Mouse (Mus musculus): ENCODE data around the gene Hint1. TPM values are rescaled to one million over a fixed set of nuclear protein-coding genes. Genes with fewer than 3 reads are reported as not detected.

Gene Hint1
- total and polyA plus RNA-seq, 3 experiments: 854 to 1,228 (median 1,034) TPM

GRCm38 (mm10) chr11:54859322-54860165 lies 6.6 kb upstream of the Hint1 start (continued):
- TF ChIP-seq IRF4 (IDR thresholded peaks at IDR 0.05; ENCODE audit: low read depth, low read length): 0 out of 2 replicates have a peak, but pooled peaks have one; percentile 14
- peak; percentile 72 for TF ChIP-seq ZC3H11A (IDR thresholded peaks at IDR 0.05; ENCODE audit: low read depth, low read length)
- TF ChIP-seq JUND (conservative IDR thresholded peaks at IDR 0.05; ENCODE audit: low read depth, low read length): no peak

GRCm38 (mm10) chr11:54860256-54861038 lies 5.7 kb upstream of the Hint1 start, which contains the start of gene Lyrm7:
Gene Lyrm7 (minus strand): TSS chr11:54860916.
- H3K36me3 ChIP-seq (replicated peaks in 1 of 2; ENCODE audit: control insufficient read depth in 1 of 2, insufficient read depth in 1 of 2, low read length in 1 of 2): peaks cover 0 to 2% of the 10 kb centered on the region in 2 experiments
- dilution Hi-C loops (cut with MboI; ENCODE audit: extremely low pct_ligation_motif_present, extremely low pct_unique_long_range_greater_than_20kb, low sequenced_read_pairs): no loop called here
- no peaks in the 10 kb centered on the region for H3K27me3 ChIP-seq (replicated peaks)
- H3K4me1 ChIP-seq (ENCODE audit: control insufficient read depth in 1 of 2, insufficient read depth in 2 of 2): peaks cover 0 to 37% of the 10 kb centered on the region in 2 experiments; a peak in 2 of 4 replicates
- no peaks in the 10 kb centered on the region; the same call in 1 of the 2 replicates for H3K79me2 ChIP-seq (replicated peaks; ENCODE audit: control insufficient read depth, extremely low read depth, insufficient read depth, poor library complexity, severe bottlenecking)
- H3K4me2 ChIP-seq (ENCODE audit: insufficient read depth, low read depth, poor library complexity, severe bottlenecking): peak within 1 kb of the TSS; percentile 71
- H3K9ac ChIP-seq (ENCODE audit: insufficient read depth, low read depth): peak within 1 kb of the TSS; percentile 86
- peak within 1 kb of the TSS; percentile 48 for H3K27ac ChIP-seq (ENCODE audit: insufficient read depth, low read depth)
- H3K4me3 ChIP-seq (replicated peaks in 1 of 3; ENCODE audit: low read depth in 2 of 3, low read length in 2 of 3, poor library complexity in 1 of 3): peak within 1 kb of the TSS; percentile 60 to 99 (median 79)
- DNase-seq (ENCODE audit: extremely low read depth): peak; percentile 100
- in situ Hi-C loops (cut with MboI; ENCODE audit: low pct_ligation_motif_present, low pct_unique_long_range_greater_than_20kb, low sequenced_read_pairs): loop anchor here (5.0 to 10.0 kb wide), 3 partner anchors 153 to 546 kb away; partner anchors contain the start of gene Rapgef6
- no peaks in the 10 kb centered on the region for H3K9me3 ChIP-seq (replicated peaks; ENCODE audit: low read length)
- TF ChIP-seq ETS1 (conservative IDR thresholded peaks at IDR 0.05; ENCODE audit: low read depth, low read length) (peak; percentile 40; the same call in 1 of the 2 replicates), TCF12 (IDR thresholded peaks at IDR 0.05; ENCODE audit: low read depth, low read length) (peak; percentile 73), ZMIZ1 (IDR thresholded peaks at IDR 0.05; ENCODE audit: low read depth, low read length) (peak; percentile 94), ZKSCAN1 (IDR thresholded peaks at IDR 0.05; ENCODE audit: borderline replicate concordance, low read depth, low read length) (no peak), CHD2 (IDR thresholded peaks at IDR 0.05; ENCODE audit: low read length) (peak; percentile 99), USF1 (IDR thresholded peaks at IDR 0.05; ENCODE audit: low read depth, low read length) (no peak), ELF1 (IDR thresholded peaks at IDR 0.05; ENCODE audit: low read depth, low read length) (peak; percentile 95), JUN (IDR thresholded peaks at IDR 0.05; ENCODE audit: insufficient read depth, low read depth, low read length) (0 out of 2 replicates have a peak, but pooled peaks have one; percentile 14), E2F4 (IDR thresholded peaks at IDR 0.05; ENCODE audit: insufficient replicate concordance, low read depth, low read length) (peak; percentile 84; the same call in 1 of the 2 replicates), MAZ (IDR thresholded peaks at IDR 0.05; ENCODE audit: low read depth, low read length) (0 out of 2 replicates have a peak, but pooled peaks have one; percentile 36), JUND (conservative IDR thresholded peaks at IDR 0.05; ENCODE audit: low read depth, low read length) (peak; percentile 33; the same call in 1 of the 2 replicates), MXI1 (IDR thresholded peaks at IDR 0.05; ENCODE audit: low read depth, low read length) (peak; percentile 71; the same call in 1 of the 2 replicates), GABPA (IDR thresholded peaks at IDR 0.05; ENCODE audit: insufficient replicate concordance, low read depth, low read length) (no peak; the same call in 1 of the 2 replicates), MYC (IDR thresholded peaks at IDR 0.05; ENCODE audit: low read depth, low read length) (peak; percentile 44; the same call in 1 of the 2 replicates), BHLHE40 (IDR thresholded peaks at IDR 0.05; ENCODE audit: low read depth, low read length) (0 out of 2 replicates have a peak, but pooled peaks have one; percentile 39), PAX5 (IDR thresholded peaks at IDR 0.05; ENCODE audit: low read length) (no peak), KAT2A (IDR thresholded peaks at IDR 0.05; ENCODE audit: insufficient replicate concordance, low read length) (peak; percentile 84; the same call in 1 of the 2 replicates), POLR2A (IDR thresholded peaks at IDR 0.05; ENCODE audit: low read depth, low read length) (peak; percentile 96), TBP (conservative IDR thresholded peaks at IDR 0.05; ENCODE audit: low read depth, low read length) (peak; percentile 55; the same call in 1 of the 2 replicates), MEF2A (IDR thresholded peaks at IDR 0.05; ENCODE audit: borderline replicate concordance, low read depth, low read length) (peak; percentile 72; the same call in 1 of the 2 replicates), RCOR1 (conservative IDR thresholded peaks at IDR 0.05; ENCODE audit: low read depth, low read length) (0 out of 2 replicates have a peak, but pooled peaks have one; percentile 62), MAX (IDR thresholded peaks at IDR 0.05; ENCODE audit: low read length) (peak; percentile 68), HCFC1 (IDR thresholded peaks at IDR 0.05; ENCODE audit: low read depth, low read length) (peak; percentile 89), SIN3A (IDR thresholded peaks at IDR 0.05; ENCODE audit: low read length) (peak; percentile 56), POLR2AphosphoS2 (IDR thresholded peaks at IDR 0.05; ENCODE audit: low read depth, low read length) (peak; percentile 91), CTCF (conservative IDR thresholded peaks at IDR 0.05 in 1 of 2, IDR thresholded peaks at IDR 0.05 in 1 of 2; ENCODE audit: low read depth in 2 of 2, low read length in 2 of 2) (no peak), SMC3 (IDR thresholded peaks at IDR 0.05; ENCODE audit: low read depth, low read length) (no peak; the same call in 1 of the 2 replicates), MAFK (IDR thresholded peaks at IDR 0.05; ENCODE audit: insufficient replicate concordance, low read length) (0 out of 2 replicates have a peak, but pooled peaks have one; percentile 47), IRF4 (IDR thresholded peaks at IDR 0.05; ENCODE audit: low read depth, low read length) (peak; percentile 63), USF2 (conservative IDR thresholded peaks at IDR 0.05; ENCODE audit: low read depth, low read length) (no peak)

Measured in CH12.LX (cell line).